Mouse (Mus musculus) forebrain, embryonic 11.5 days (tissue): ENCODE measurements around the gene Hist1h4f. TPM values are rescaled to one million over a fixed set of nuclear protein-coding genes. Genes with fewer than 3 reads are reported as not detected.
"Not testable (repeated sequence)": the region's sequence is repeated elsewhere in the genome, so short reads cannot be mapped to it uniquely, and the experiment has no call there.

Source experiments
- ATAC-seq: fragments of 200-750 bp; cut with Nextera tagmentation; replicated peaks from 2 replicates; pipeline ENCODE4 v1.8.0; 2017; ENCODE audit warnings: moderate TSS enrichment; ENCODE audit not compliant: low FRiP score
- DNase-seq: peaks from one replicate; pipeline ENCODE4 v3.0.0-alpha.2; 2017; ENCODE audit warnings: low spot score
- H3K27ac ChIP-seq: fragments of 300-500 bp; sonication (generic); 2 replicates; pipeline ENCODE4 v1.5.1; 2014; ENCODE audit warnings: low read depth, low read length
- H3K27me3 ChIP-seq: fragments of 300-500 bp; sonication (generic); 2 replicates; pipeline ENCODE4 v1.6.1; 2014; ENCODE audit warnings: mild to moderate bottlenecking, low read length, mixed read lengths; ENCODE audit not compliant: control insufficient read depth, insufficient read depth
- H3K36me3 ChIP-seq: fragments of 300-500 bp; sonication (generic); 2 replicates; pipeline ENCODE4 v1.6.1; 2014; ENCODE audit warnings: mild to moderate bottlenecking, low read length, moderate library complexity, mixed read lengths; ENCODE audit not compliant: control insufficient read depth, insufficient read depth
- H3K4me1 ChIP-seq: fragments of 300-500 bp; sonication (generic); replicated peaks from 2 replicates; pipeline ENCODE4 v1.6.1; 2014; ENCODE audit warnings: low read length, mixed read lengths; ENCODE audit not compliant: control insufficient read depth, insufficient read depth
- H3K4me2 ChIP-seq: fragments of 300-500 bp; sonication (generic); 2 replicates; pipeline ENCODE4 v1.6.1; 2014; ENCODE audit warnings: low read depth, mild to moderate bottlenecking, low read length, moderate library complexity, mixed read lengths; ENCODE audit not compliant: severe bottlenecking
- H3K4me3 ChIP-seq: fragments of 300-500 bp; sonication (generic); 2 replicates; pipeline ENCODE4 v1.5.1; 2014; ENCODE audit warnings: low read depth, low read length
- H3K9ac ChIP-seq: fragments of 300-500 bp; sonication (generic); 2 replicates; pipeline ENCODE4 v1.6.1; 2014; ENCODE audit warnings: low read length
- H3K9me3 ChIP-seq: fragments of 300-500 bp; sonication (generic); 2 replicates; pipeline ENCODE4 v1.6.1; 2016; ENCODE audit warnings: low read length, mixed read lengths; ENCODE audit not compliant: control insufficient read depth
- WGBS: fragments of 180-500 bp; shearing (Covaris S2); extraction: QIAGEN DNeasy Blood & Tissue Kit; methylation state at CpG from one replicate; pipeline ENCODE4 v1.1.7; 2014; 5-methylcytosine and 5-hydroxymethylcytosine counted together
- polyA plus RNA-seq: library from polyadenylated mRNA; unstranded; fragments of >200 nt; fragmentation: Nextera tagmentation; extraction: Ambion mirVana; gene quantifications from 2 replicates; pipeline ENCODE4 v1.2.1, GENCODE M21; 2014

Gene Hist1h4f
- polyA plus RNA-seq, 1 experiment from 2014 or later, result 1.2 TPM

DNA sequence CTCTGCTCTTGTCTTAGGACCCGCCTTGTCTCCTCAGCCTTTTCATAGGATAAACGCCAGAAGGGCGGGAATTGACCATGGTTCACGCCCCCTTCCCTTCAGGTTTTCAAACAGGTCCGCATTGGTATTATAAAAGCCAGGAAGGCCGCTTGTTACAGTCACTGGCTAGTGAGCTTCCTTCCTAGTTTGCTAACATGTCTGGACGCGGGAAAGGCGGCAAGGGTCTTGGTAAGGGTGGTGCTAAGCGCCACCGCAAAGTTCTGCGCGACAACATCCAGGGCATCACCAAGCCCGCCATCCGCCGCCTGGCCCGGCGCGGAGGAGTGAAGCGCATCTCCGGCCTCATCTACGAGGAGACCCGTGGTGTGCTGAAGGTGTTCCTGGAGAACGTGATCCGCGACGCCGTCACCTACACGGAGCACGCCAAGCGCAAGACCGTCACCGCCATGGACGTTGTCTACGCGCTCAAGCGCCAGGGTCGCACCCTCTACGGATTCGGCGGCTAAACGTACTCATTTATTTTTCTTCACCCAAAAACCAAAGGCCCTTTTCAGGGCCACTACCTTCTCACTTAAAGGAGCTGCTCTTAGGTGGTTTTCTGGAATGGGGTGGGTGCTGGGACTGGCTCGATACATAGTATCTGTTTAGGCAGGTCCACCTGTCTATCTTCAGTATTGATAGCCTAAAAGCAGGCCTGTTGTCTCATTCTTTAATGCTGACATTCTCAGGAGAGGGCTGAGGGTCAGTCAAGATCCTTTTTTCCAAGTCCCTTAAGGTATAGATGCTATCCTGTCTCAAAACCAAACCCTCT, 30.2 kb upstream of the Hist1h4f start, which contains the start of gene Hist1h4d:
Gene Hist1h4d, plus strand, starts transcription at position 191 of the 811 bp plus-strand sequence.
- peaks cover 13% of the 10 kb centered on the region for H3K4me1 ChIP-seq
- H3K4me3 ChIP-seq, result peak within 1 kb of the TSS; percentile 47
- DNase-seq (peak; percentile 95), ATAC-seq (peak; percentile 86)
- WGBS, result under 1% methylated on average over 43 of the region's 43 CpGs
- no peaks in the 10 kb centered on the region for H3K27me3 ChIP-seq
- no peaks in the 10 kb centered on the region for H3K9me3 ChIP-seq
- peak within 1 kb of the TSS; percentile 78 for H3K4me2 ChIP-seq
- no peaks in the 10 kb centered on the region for H3K36me3 ChIP-seq
- H3K9ac ChIP-seq, result peak within 1 kb of the TSS; percentile 66
- H3K27ac ChIP-seq, result peak within 1 kb of the TSS; percentile 99

DNA sequence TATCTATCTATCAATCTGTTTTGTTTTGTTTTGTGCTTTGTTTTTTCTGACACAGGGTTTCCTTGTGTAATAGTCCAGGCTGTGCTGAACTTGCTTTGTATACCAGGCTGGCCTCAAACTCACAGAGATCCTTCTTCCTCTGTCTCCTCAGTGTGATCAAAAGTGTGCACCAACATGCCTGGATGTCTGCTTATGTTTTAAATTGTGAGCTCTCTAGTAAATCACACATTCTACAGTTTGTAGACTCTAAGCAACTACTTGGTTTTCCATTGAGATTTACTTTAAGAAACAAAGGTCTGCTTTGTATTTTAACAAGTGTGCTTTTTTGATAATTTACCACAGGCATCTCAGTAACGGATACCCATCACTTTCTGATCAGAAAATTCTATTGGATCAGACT, 26.4 kb upstream of the Hist1h4f start:
- 90% methylated on average over 1 of the region's 1 CpGs for WGBS
- Histone ChIP-seq H3K27ac (peak overlapping the region; percentile 50; the same call in 1 of the 2 replicates), H3K27me3 (no peaks in the 10 kb centered on the region), H3K4me2 (no peak overlapping the region), H3K4me1 (peaks cover 3% of the 10 kb centered on the region; the same call in 1 of the 2 replicates), H3K4me3 (no peak overlapping the region), H3K9ac (no peak overlapping the region), H3K9me3 (no peaks in the 10 kb centered on the region), H3K36me3 (no peaks in the 10 kb centered on the region)
- DNase-seq (no peak), ATAC-seq (no peak)

DNA sequence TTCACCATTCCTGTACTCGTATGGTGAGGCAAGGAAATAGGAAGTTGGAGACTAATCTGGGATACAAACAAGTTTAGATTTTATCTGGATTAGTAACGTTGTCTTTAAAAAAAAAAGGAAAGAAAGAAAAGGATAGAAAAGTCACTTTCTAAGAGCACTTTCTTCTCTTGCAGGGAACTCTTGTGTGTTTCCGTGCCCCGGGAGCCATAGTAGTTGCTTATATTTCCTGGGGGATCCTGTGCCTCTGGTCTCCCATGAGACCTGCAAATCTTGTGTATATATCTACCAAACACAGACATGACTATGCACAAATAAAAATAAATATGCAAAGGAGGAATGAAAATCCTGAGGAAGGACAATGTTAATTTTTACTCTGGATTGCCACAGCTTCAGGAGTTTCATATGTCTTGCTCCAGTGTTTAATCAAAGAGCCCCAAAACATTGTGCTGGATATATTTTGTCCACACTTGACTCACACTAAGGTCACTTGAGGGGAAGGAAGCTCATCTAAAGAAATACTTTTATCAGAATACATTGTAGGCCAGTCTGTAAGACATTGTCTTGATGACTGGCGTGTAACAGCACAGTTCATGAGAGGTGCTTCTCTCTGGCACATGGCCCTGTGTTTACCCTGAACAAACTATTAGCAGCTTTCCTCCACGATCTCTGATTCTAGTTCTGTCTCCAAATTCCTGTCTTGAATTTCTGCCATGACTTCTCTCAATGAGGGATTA, 25.6 kb upstream of the Hist1h4f start:
- WGBS, result 48% methylated on average over 6 of the region's 6 CpGs
- Histone ChIP-seq H3K9ac (peak overlapping the region; percentile 80), H3K36me3 (no peaks in the 10 kb centered on the region), H3K4me2 (peak overlapping the region; percentile 65), H3K27me3 (no peaks in the 10 kb centered on the region), H3K4me1 (peaks cover 3% of the 10 kb centered on the region; the same call in 1 of the 2 replicates), H3K4me3 (peak overlapping the region; percentile 45), H3K27ac (peak overlapping the region; percentile 95), H3K9me3 (no peaks in the 10 kb centered on the region)
- DNase-seq (no peak), ATAC-seq (no peak)

DNA sequence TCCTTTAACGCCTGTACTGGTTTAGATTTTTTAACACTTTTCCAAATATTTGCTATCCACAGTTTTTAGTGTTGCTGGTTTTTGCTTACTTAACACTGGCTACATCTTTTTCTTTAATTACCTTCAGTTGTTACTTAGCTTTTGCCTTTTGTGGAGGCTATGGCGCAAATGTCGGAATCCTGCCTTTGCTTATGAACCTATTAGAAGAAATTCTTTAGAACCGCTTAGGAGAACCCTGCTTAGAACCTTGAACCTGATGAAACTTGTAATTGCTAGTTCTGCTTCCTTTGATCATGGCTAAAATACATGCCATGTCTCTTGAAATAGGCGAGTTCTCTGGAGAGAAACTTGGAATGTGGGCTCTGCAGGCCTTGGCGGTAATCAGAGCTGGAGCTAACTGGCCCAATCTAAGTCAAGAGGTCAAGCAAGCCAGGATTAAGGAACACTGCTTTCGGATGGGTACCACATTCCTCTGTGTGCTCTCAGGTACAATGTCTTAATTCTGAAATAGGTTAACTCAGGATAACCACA, 25.0 kb upstream of the Hist1h4f start:
- Histone ChIP-seq H3K4me3 (peak overlapping the region; percentile 45), H3K27me3 (no peaks in the 10 kb centered on the region), H3K36me3 (no peaks in the 10 kb centered on the region), H3K4me2 (peak overlapping the region; percentile 65), H3K9ac (peak overlapping the region; percentile 80), H3K27ac (peak overlapping the region; percentile 95), H3K4me1 (peaks cover 3% of the 10 kb centered on the region; the same call in 1 of the 2 replicates), H3K9me3 (no peaks in the 10 kb centered on the region)
- DNase-seq, result peak; percentile 63
- 2% methylated on average over 7 of the region's 7 CpGs for WGBS
- ATAC-seq, result no peak

DNA sequence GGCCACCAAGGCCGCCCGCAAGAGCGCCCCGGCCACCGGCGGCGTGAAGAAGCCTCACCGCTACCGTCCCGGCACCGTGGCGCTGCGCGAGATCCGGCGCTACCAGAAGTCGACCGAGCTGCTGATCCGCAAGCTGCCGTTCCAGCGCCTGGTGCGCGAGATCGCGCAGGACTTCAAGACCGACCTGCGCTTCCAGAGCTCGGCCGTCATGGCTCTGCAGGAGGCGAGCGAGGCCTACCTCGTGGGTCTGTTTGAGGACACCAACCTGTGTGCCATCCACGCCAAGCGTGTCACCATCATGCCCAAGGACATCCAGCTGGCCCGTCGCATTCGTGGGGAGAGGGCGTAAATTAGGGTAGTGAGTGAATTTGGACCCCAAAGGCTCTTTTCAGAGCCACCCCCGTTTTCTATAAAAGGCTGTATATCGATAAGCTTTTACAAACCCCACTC, 24.4 kb upstream of the Hist1h4f start:
- H3K4me3 ChIP-seq, result peak overlapping the region; percentile 45
- H3K4me2 ChIP-seq, result peak overlapping the region; percentile 65
- WGBS, result 0% methylated on average over 8 of the region's 40 CpGs
- peak overlapping the region; percentile 95 for H3K27ac ChIP-seq
- DNase-seq, result peak; percentile 75
- H3K9ac ChIP-seq, result peak overlapping the region; percentile 80
- H3K4me1 ChIP-seq, H3K27me3 ChIP-seq, H3K9me3 ChIP-seq, H3K36me3 ChIP-seq, ATAC-seq: not testable (repeated sequence)

DNA sequence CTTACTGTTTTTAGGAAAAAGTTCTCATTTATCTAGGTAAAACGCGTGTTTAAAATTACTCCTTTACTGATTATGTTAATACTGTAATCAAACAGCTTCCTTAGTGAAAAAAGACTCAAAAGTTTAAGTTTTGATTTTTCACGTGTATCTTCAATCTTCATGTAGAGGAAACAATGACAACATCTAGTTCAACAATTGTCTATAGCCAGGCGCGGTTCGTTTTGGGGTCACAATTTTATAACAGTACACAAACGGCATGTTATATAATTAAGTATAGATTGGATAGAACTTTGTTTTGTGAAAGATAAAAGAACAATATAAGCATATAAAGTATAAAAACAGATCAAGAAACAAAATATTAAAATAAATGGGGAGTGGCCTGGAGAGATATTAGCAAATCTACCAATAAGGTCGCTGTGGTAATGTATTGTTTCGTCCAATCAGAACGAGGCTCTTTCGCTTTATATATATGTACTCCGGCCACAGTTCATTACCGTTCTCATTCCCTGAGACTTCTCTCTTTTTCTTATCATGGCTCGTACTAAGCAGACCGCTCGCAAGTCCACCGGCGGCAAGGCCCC, 23.9 kb upstream of the Hist1h4f start, which contains the start of gene Hist1h3d:
Gene Hist1h3d, plus strand, starts transcription at position 493 of the 581 bp plus-strand sequence.
- under 1% methylated on average over 18 of the region's 18 CpGs for WGBS
- peak within 1 kb of the TSS; percentile 95 for H3K27ac ChIP-seq
- H3K4me2 ChIP-seq, result peak within 1 kb of the TSS; percentile 65
- no peaks in the 10 kb centered on the region for H3K9me3 ChIP-seq
- H3K36me3 ChIP-seq, result no peaks in the 10 kb centered on the region
- H3K4me1 ChIP-seq, result peaks cover 3% of the 10 kb centered on the region; the same call in 1 of the 2 replicates
- peak; percentile 59 for ATAC-seq
- H3K9ac ChIP-seq, result peak within 1 kb of the TSS; percentile 80
- peak; percentile 59 for DNase-seq
- peak within 1 kb of the TSS; percentile 45 for H3K4me3 ChIP-seq
- H3K27me3 ChIP-seq, result no peaks in the 10 kb centered on the region

DNA sequence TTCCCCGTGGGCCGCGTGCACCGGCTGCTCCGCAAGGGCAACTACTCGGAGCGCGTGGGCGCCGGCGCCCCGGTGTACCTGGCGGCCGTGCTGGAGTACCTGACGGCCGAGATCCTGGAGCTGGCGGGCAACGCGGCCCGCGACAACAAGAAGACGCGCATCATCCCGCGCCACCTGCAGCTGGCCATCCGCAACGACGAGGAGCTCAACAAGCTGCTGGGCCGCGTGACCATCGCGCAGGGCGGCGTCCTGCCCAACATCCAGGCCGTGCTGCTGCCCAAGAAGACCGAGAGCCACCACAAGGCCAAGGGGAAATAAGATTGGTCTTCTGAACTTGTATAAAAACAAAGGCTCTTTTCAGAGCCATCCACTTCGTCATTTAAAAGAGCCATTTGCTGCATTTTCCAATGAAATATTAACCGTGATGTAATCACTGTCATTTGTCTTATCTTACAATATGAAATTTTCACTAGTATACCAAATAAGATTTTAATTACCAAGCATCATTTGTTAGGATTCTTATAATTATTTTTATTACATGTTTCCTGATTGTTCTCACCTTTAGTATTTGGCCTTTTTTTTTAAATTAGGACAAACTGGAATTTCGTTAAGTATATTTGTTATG, 23.2 kb upstream of the Hist1h4f start:
- H3K4me3 ChIP-seq, result peak overlapping the region; percentile 45
- H3K36me3 ChIP-seq, H3K4me1 ChIP-seq, H3K27me3 ChIP-seq, DNase-seq, H3K9me3 ChIP-seq: not testable (repeated sequence)
- WGBS, result 0% methylated on average over 5 of the region's 39 CpGs
- peak overlapping the region; percentile 45 for H3K4me2 ChIP-seq
- peak overlapping the region; percentile 96 for H3K27ac ChIP-seq
- ATAC-seq, result peak; percentile 0; the same call in 1 of the 2 replicates
- H3K9ac ChIP-seq, result peak overlapping the region; percentile 62
